Mouse (Mus musculus): Measurements from ENCODE around the gene Arel1. TPM values are rescaled to one million over a fixed set of nuclear protein-coding genes. Genes with fewer than 3 reads are reported as not detected.
A peak's percentile ranks its signal among the peaks of the same experiment; 100 is the strongest.

The Arel1 gene
- total RNA-seq (2021): 100 to 1,000 TPM in 1 of 2 experiments, 10 to 100 TPM in 1; 96.2 to 112 TPM

DNA sequence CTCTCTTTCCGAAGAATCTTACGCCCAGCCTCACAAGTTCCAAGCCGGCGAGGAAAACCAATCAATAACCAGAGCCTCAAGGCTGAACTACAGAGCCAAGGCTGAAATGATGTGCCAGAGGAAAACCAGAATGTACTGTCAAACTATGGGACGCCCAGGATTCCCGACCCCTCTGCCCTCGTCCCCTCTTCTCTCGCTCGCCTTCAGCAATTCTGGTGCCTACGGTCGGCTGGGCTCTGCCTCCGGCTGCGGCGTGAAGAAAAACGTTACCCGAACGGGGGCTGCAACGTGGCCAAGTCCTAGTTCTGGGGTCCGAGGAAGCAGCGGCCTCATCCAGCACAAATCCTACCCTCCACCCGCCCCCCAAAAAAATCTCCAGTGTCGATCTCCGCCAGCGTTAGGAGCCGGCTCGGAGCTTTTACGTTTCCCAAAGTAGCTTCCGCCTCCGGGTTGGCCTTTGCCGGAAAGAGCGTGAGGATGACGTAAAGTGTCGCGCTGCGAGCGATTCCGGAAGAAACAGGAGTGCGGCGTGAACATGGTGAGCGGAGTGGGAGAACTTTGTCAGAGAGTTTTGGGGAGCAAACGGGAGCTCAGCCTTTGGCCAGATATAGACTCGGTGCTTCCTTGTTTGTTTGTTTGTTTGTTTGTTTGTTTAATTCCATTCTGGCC is at the start of gene Arel1, which contains the start of gene Fcf1:
TSS of gene Arel1 (minus strand) at position 473 of the 669 bp plus-strand sequence.
TSS of gene Fcf1 (plus strand) at position 470 of the 669 bp plus-strand sequence.
- DNase-seq (ENCODE audit: low spot score in 2 of 2): peak; percentile 92
- intact Hi-C loops (cut with DNase I): loop anchor here (10.0 kb wide), 1 partner anchor 186 kb away; no protein-coding TSS in a partner anchor

DNA sequence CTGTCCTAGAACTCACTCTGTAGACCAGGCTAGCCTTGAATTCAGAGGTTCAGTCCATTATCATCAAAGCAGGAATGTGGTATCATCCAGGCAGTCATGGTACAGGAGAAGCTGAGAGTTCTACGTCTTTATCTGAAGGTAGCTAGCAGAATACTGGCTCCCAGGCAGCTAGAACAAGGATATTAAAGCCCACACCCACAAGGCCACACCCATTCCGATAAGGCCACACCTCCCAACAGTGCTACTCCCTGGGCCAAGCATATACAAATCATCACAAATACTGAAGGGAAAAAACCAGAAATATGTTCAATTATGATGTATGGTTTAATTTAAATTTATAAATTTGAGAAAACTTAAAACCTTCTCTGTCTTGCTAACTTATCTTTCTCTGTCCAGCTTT is 41.5 kb upstream of the Arel1 start:
- intact Hi-C loops (cut with DNase I): no loop called here
- DNase-seq (ENCODE audit: low spot score in 2 of 2): no peak

DNA sequence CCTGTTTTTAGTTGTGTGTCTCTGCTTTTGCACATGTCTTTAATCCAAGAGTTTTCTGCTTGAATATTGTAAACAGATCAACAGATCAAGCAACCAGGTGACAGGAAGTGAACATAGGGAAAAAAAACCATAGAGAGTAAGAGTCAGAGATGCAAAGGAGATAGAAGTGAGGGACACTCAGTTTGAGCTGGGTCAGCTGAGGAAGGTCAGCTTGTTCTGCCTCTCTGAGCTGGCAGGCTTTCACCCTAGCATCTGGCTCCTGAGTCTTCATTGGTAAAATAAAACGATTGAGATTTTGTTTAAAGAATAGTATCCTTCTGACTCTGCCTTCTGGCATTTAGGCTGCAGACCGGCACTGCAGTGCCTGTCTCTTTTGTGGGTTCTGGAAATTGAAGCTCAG is 39.8 kb upstream of the Arel1 start:
- DNase-seq (ENCODE audit: low spot score in 2 of 2): no peak
- intact Hi-C loops (cut with DNase I): no loop called here

DNA sequence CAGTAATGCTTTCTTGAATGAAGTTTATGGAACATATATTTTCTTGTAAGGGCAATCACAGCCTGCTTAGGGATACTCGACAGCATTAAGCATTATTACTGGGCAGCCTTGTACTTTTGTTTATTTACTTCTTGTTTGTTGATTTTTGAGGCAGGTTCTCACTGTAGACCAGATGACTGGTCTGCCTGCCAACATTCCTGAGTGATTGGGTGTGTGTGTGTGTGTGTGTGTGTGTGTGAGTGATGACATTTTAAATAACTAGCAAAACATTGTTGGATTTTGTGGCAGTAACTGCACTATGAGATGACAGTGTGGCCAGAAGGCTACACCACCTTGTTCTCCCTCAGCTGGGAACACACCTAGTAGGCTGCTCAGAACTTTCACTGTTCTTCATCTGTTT is 39.1 kb upstream of the Arel1 start:
- DNase-seq (ENCODE audit: low spot score in 2 of 2): no peak
- intact Hi-C loops (cut with DNase I): no loop called here

DNA sequence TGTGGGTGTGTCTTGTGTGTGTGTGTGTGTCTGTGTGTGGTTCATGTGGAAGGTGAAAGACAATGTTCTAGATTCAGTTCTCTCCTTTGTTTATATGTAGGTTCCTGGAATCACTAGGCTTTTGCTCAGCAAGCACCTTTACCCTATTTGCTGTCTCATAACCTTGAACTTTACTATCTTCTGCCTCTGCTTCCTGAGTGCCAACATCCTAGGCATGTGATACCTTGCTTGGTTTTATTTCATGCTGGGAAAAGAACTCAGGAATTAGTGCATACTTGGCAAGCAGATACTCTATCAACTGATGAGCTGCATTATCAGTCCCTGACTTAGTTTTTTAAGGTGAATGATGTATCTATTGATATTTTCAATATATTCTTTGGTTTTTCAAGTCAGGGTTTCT is 36.3 kb upstream of the Arel1 start:
- intact Hi-C loops (cut with DNase I): no loop called here
- no peak for DNase-seq (ENCODE audit: low spot score in 2 of 2)

DNA sequence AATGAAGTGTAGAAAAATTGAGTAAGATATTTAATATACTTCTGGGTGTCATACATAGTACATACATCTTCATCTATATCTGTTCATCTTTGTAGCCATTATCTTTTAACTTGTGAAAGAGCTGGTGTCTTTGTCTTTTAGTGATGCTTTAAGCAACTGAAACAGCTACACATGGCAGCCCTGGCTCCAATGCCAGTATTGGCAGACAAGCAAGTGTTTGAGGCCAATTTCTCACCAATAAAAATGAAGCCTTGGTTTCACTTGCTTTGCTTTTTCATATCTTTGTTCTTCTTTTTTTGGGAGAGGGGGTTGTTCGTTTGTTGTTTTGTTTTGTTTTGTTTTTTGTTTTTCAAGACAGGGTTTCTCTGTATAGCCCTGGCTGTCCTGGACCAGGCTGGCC is 35.5 kb upstream of the Arel1 start:
- DNase-seq (ENCODE audit: low spot score in 2 of 2): no peak
- intact Hi-C loops (cut with DNase I): no loop called here

DNA sequence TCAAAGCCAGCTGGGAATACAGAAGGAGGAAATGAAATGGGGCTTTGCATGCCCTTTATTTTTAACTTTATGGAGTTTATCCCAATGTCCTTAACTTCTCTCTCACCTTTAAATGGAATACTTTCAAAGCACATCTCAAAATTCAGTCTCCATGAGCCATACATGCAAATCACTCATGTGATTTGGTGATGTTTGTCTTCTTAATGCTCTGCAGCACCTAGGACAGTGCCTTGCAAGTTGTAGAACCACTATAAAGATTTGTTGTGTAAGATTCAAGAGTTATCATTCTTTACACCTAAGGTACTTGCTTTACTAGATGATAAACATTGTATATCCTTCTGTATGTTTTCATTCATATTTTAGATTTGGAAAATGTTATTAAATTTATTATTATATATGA is 28.4 kb upstream of the Arel1 start:
- DNase-seq (ENCODE audit: low spot score in 2 of 2): no peak
- intact Hi-C loops (cut with DNase I): no loop called here

DNA sequence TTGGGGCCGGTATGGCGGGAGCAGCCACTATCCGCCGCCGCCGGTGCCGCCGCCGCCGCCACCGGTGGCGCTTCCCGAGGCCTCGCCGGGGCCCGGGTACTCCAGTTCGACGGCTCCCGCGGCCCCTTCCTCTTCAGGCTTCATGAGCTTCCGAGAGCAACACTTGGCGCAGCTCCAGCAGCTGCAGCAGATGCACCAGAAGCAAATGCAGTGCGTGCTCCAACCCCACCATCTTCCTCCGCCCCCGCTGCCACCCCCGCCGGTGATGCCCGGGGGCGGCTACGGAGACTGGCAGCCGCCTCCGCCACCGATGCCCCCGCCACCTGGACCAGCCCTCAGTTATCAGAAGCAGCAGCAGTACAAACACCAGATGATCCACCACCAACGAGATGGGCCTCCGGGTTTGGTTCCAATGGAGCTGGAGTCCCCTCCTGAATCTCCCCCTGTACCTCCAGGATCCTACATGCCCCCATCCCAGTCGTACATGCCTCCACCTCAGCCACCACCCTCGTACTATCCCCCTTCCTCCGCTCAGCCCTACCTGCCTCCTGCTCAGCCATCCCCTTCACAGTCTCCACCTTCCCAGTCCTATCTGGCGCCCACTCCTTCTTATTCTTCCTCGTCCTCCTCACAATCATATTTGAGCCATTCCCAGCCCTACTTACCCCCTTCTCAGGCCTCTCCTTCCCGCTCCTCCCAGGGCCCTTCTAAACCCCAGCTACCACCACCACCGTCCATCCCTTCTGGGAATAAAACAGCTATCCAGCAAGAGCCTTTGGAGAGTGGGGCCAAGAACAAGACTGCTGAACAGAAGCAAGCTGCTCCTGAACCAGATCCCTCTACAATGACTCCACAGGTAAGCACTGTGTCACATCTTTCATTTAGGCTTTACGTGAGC is 26.1 kb upstream of the Arel1 start:
- intact Hi-C loops (cut with DNase I): no loop called here

DNA sequence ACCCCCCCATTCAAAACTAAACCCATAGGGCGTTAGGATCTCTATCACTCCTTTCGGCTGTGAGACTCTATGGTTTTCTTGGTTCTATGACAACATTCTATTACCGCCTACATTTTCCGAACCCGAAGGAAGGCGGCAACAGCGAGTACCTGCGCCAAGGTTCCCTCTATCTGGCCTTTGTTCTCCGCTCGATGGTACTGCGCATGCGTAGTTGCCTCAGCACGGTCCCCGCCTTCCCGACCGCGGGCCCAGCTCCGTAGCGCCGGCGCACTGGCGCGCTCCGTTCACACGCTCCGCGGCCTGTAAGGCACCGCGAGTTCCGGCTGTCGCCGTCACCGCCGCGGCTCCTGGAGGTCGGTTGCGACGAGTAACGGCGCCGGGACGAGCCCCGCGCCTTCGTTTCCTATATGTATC is 25.4 kb upstream of the Arel1 start, which contains the start of gene Ylpm1:
TSS of gene Ylpm1 (plus strand) at position 239 of the 414 bp plus-strand sequence.
- peak; percentile 97 to 98 for DNase-seq (ENCODE audit: low spot score in 2 of 2)
- intact Hi-C loops (cut with DNase I): no loop called here

More for the DNA sequence above, 26.1 kb upstream of the Arel1 start:
- peak in 1 of 2 experiments; percentile 20 for DNase-seq (ENCODE audit: low spot score in 2 of 2)

DNA sequence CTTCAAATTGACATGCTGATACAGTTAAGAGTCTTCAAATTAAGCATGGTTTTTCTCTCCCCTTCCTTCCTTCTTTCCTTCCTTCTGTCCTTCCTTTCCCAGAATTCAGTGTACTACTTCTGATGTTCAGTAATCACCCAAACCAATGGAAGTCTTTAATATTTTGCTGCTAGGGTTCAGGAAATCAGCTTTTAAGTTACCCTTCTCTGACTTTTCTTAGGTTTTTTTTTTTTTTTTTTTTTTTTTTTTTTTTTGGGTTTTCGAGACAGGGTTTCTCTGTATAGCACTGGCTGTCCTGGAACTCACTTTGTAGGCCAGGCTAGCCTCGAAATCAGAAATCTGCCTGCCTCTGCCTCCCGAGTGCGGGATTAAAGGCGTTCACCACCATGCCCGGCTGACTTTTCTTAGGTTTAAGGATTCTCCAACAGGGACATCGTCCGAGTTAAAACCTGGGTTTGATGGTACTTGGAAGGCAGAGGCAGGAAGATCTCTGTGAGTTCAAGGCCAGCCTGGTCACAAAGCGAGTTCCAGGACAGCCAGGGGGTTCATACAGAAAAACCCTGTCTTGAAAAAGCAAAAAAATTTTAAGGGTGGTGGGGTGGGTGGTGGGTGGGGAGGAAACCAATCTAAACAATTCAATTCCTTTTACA is 24.5 kb upstream of the Arel1 start:
- intact Hi-C loops (cut with DNase I): no loop called here

DNA sequence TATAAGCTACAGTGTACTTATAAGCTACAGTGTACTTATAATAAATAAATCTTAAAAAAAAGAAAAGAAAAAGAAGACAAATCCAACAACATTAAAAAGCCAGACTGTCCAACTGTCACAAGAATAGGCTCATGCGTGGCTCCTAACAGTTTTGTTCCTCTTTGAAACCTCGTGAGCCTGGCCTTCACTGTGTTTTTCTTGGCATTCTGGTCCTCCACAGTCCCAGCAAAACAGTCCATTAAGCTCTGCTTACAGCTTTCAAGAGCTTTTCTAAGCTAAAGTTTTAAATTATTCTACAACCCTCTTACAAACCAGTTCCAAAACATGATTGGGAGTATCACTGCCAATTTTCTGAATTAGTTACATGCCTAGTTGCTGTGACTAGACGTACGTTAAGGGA is 18.8 kb upstream of the Arel1 start:
- no peak for DNase-seq (ENCODE audit: low spot score in 2 of 2)
- intact Hi-C loops (cut with DNase I): no loop called here

More for the DNA sequence above, 24.5 kb upstream of the Arel1 start:
- DNase-seq (ENCODE audit: low spot score in 2 of 2): no peak

DNA sequence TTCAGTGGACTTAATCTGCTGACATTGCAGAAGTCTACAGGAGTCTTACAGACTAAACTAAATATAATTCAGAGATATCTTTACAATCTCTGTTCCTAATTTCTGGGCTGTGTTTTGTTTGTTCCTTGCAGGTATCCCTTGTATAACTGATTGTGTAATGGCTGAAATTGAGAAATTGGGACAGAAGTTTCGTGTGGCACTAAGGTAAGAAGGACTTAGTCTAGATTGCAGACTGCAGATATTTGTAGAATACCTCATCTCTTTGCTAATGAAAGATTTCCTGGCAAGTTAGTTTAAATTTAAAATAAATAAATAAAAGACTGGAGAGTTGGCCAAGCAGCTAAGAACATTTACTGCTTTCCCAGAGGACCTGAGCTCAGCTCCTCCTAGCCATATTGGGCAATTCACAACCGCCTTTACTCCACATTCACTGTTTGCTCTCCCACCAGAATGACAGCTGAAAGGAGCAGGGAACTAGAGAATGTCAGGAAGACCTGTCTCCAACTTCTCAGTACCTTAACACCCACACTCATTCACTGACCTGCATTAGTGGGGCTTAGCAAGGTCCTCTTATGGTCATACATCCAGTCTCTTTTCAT is 8.7 kb upstream of the Arel1 start:
- intact Hi-C loops (cut with DNase I): loop anchor here (10.0 kb wide), 1 partner anchor 195 kb away; no protein-coding TSS in a partner anchor
- DNase-seq (ENCODE audit: low spot score in 2 of 2): no peak

DNA sequence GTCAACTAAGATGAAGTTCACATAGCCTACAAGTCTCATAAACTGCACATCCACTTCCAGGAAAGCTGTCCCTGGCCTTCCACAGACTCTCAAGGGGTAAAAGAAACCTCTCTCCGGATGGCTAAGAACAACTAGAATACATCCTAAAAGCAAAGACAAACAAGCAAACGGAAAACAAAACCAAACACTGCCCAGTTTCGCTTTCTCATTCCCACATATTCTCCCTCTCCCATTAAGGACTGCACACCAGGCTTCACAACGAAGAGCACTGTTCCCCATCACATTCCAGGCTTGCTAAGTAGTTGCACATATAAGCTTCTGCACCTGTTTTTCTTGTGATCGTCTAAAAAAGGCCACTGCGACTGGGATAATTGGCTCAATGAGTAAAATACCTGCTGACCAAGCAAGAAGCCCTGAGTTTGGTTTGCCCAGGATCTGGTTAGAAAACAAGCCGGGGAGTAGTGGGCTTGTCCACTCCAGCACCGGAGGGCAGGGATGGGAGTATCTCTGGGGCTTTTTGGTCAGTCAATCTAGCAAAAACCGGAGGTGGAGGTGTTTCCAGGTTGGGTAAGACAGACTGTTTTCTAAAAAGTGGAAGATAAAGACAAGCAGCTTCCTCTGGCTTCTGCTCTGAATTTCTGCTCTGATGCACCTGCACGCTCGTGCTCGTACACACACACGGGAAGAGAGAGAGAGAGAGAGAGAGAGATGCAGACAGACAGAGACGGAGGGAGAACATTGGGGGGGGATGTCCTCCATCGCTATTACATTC is 858 bp downstream of the Arel1 start:
- no peak for DNase-seq (ENCODE audit: low spot score in 2 of 2)
- intact Hi-C loops (cut with DNase I): loop anchor here (10.0 kb wide), 1 partner anchor 185 kb away; no protein-coding TSS in a partner anchor

DNA sequence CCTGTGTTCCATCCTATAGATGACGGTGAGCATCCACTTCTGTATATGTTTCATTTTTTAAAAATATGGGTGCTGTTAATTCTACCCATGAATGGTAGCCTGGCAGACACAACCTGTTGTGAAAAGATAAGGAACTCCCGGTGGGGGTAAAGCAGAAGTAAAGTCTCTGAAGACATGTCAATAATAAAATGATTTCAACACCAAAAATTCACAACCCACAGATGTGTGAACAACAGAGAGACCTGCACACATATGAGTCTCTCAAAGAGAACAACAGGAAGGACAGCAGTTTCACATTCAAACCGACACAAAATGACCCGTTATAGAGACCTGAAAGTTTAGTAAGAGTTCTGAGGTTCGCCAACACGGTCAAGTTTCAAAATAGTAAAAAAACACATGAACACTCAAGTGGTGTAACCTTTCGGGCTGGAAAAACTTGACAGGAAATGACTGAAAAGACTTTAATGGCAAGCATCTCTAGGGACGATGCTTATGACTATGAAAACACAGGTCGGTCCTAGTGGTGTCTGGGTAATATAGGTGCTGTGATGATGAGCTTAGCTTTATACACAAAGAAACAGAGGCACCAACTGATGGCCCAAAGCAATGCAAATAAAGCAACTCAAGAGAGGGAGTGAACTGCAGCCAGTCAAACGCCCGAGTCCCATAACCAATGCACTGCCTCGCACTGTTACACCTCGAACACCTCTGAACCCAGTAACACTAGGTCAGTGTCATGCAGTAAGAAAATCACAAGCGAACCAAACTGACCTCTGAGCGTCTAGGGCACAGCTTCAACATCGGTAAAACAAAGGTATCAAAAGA is 1.7 kb downstream of the Arel1 start:
- no peak for DNase-seq (ENCODE audit: low spot score in 2 of 2)

DNA sequence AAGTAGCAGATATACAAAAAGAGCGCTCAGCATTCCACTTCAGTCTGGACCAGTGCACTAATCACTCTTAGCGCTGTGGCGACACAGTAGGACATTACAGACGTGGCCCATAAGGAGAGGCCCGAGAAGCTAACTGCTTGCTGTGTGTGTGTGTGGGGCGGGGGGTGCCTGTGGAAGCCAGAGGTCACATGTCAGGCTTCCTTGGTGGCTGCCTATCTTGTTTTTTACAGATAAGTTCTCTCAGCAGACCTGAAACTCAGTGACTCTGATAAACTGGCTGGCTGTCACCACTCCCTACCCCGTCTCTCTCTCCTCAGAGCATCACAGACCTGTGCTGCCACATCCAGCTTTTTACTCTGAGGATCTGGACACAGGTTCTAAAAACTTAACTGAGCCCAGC is 8.1 kb downstream of the Arel1 start:
- intact Hi-C loops (cut with DNase I): no loop called here
- no peak for DNase-seq (ENCODE audit: low spot score in 2 of 2)

More for the DNA sequence above, 1.7 kb downstream of the Arel1 start:
- intact Hi-C loops (cut with DNase I): no loop called here

DNA sequence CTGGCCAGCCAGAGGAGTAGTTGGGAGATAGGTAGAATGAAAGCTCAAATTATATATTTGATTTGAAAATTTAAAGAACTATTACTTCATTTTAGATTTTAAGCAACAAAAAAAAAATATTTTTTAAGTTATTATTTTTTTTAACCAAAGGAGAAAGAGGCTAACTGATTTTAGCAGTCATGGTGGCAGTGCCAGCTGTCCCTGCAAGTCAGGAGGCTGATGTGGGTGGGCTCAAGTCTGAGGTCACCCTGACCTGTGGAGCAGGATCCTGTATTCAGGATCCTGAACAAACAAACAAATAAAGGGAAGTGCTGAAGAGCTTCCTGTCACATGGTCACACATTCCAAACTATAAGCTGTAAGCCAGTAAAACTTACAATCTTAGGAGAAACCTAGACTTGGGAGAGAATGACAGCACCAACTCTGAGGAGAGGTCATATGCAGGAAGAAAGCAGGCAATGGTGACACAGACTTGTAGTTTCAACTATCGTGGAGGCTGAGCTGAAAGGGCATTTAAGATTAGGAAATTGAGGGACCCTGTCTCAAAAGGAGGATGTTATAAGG is 11.8 kb downstream of the Arel1 start:
- intact Hi-C loops (cut with DNase I): no loop called here
- no peak for DNase-seq (ENCODE audit: low spot score in 2 of 2)

DNA sequence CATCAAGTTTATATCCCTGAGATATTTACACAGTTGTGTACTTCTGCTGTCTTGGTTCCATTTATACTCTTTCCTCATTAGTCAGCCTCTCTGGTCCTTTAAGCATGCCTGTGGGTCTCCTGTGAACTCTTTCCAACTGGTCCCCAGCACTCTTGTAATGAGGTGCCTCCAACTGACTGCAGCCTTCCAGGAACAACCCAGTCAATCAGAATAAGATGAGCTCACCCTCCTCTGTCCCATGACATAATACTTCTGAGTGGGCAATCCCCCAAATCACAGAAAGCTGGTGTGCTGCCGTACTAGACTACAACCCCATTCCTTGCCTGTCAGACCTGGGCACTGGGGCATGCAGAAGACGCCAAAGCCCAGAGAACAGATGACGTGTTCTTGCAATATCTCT is 14.4 kb downstream of the Arel1 start:
- intact Hi-C loops (cut with DNase I): no loop called here
- DNase-seq (ENCODE audit: low spot score in 2 of 2): no peak

DNA sequence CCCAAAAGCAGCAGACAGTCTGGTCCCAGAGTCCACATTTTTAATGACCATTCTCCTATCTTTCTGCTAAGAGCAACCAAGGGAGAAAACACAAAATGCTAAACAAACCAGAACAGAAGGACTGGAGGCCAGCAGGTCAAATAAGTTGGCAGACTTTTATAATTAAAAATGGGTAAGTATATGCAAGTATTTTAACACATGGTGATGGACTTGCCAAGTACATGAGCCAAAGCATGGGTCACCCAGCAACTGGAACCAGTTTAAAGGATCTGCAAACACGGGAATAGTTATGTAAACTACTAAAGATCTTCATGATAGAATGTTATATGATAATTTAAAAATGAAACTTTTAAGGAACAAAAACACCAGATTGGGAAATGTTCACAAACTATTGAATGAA is 18.3 kb downstream of the Arel1 start:
- DNase-seq (ENCODE audit: low spot score in 2 of 2): no peak
- intact Hi-C loops (cut with DNase I): no loop called here

All from left cerebral cortex, postnatal 36 days (tissue).